Mouse (Mus musculus) midbrain, embryonic 14.5 days (tissue): ENCODE measurements at regions not wholly inside any gene's neighbourhood (a gene's known extent, or its start where the extent isn't known, plus 50 kb on each side); places are given as distances from the start of the nearest gene placed in this dataset.

Experiments used
- ATAC-seq: fragments of 200-750 bp; cut with Nextera tagmentation; 2 replicates; pipeline ENCODE4 v1.8.0; 2017; ENCODE audit warnings: moderate number of reproducible peaks, moderate library complexity; ENCODE audit not compliant: low FRiP score, low TSS enrichment
- DNase-seq: peaks from one replicate; pipeline ENCODE4 v3.0.0-alpha.2; 2015
- H3K27ac ChIP-seq: fragments of 300-500 bp; sonication (generic); replicated peaks from 2 replicates; pipeline ENCODE4 v1.5.1; 2014; ENCODE audit warnings: mild to moderate bottlenecking, low read depth, low read length, moderate library complexity
- H3K27me3 ChIP-seq: fragments of 300-500 bp; sonication (generic); 2 replicates; pipeline ENCODE4 v1.6.1; 2014; ENCODE audit warnings: low read length, control low read depth, mixed read lengths; ENCODE audit not compliant: control insufficient read depth, insufficient read depth
- H3K36me3 ChIP-seq: fragments of 300-500 bp; sonication (generic); 2 replicates; pipeline ENCODE4 v1.6.1; 2014; ENCODE audit warnings: low read length, control low read depth; ENCODE audit not compliant: control insufficient read depth, insufficient read depth
- H3K4me1 ChIP-seq: fragments of 300-500 bp; sonication (generic); 2 replicates; pipeline ENCODE4 v1.6.1; 2014; ENCODE audit warnings: mild to moderate bottlenecking, antibody characterized with exemption, low read length, control low read depth; ENCODE audit not compliant: control insufficient read depth, insufficient read depth
- H3K4me2 ChIP-seq: fragments of 300-500 bp; sonication (generic); 2 replicates; pipeline ENCODE4 v1.6.1; 2014; ENCODE audit warnings: mild to moderate bottlenecking, low read length, moderate library complexity
- H3K4me3 ChIP-seq: fragments of 300-500 bp; sonication (generic); replicated peaks from 2 replicates; pipeline ENCODE4 v1.5.1; 2014; ENCODE audit warnings: low read depth, low read length
- H3K9ac ChIP-seq: fragments of 300-500 bp; sonication (generic); replicated peaks from 2 replicates; pipeline ENCODE4 v1.6.1; 2014; ENCODE audit warnings: mild to moderate bottlenecking, low read length, moderate library complexity
- H3K9me3 ChIP-seq: fragments of 300-500 bp; sonication (generic); 2 replicates; pipeline ENCODE4 v1.6.1; 2016; ENCODE audit warnings: low read length, control low read depth, mixed read lengths; ENCODE audit not compliant: control insufficient read depth
- WGBS: fragments of 180-500 bp; shearing (Covaris S2); extraction: QIAGEN DNeasy Blood & Tissue Kit; methylation state at CpG from one replicate; pipeline ENCODE4 v1.1.7; 2014; 5-methylcytosine and 5-hydroxymethylcytosine counted together

GRCm38 (mm10) chr13:60533871-60534427 lies 67.8 kb upstream of the Dapk1 start:
- no peak for DNase-seq
- no peak for ATAC-seq
- WGBS = 87% methylated on average over 8 of the region's 8 CpGs

GRCm38 (mm10) chr13:60534501-60534900 lies 67.2 kb upstream of the Dapk1 start:
- ATAC-seq = no peak
- WGBS = 20% methylated on average over 3 of the region's 3 CpGs
- Histone ChIP-seq H3K9ac (no peak overlapping the region), H3K4me1 (no peaks in the 10 kb centered on the region), H3K4me2 (no peak overlapping the region), H3K9me3 (no peaks in the 10 kb centered on the region), H3K27me3 (no peaks in the 10 kb centered on the region), H3K4me3 (no peak overlapping the region), H3K36me3 (no peaks in the 10 kb centered on the region), H3K27ac (peak overlapping the region; percentile 45; the same call in 1 of the 2 replicates)
- no peak for DNase-seq

More at GRCm38 (mm10) chr13:60533871-60534427, 67.8 kb upstream of the Dapk1 start:
- Histone ChIP-seq H3K27me3 (no peaks in the 10 kb centered on the region), H3K36me3 (no peaks in the 10 kb centered on the region), H3K9ac (no peak overlapping the region), H3K4me1 (peaks cover under 1% of the 10 kb centered on the region; the same call in 1 of the 2 replicates), H3K27ac (no peak overlapping the region), H3K9me3 (no peaks in the 10 kb centered on the region), H3K4me3 (no peak overlapping the region), H3K4me2 (no peak overlapping the region)

- ATAC-seq (no peak), DNase-seq (peak; percentile 7)
- no peak overlapping the region for H3K9ac ChIP-seq
- H3K4me2 ChIP-seq = no peak overlapping the region
- no peaks in the 10 kb centered on the region for H3K4me1 ChIP-seq
- no peaks in the 10 kb centered on the region for H3K27me3 ChIP-seq
- no peak overlapping the region for H3K27ac ChIP-seq
- 42% methylated on average over 7 of the region's 7 CpGs for WGBS
- no peak overlapping the region for H3K4me3 ChIP-seq
- H3K9me3 ChIP-seq = no peaks in the 10 kb centered on the region
- no peaks in the 10 kb centered on the region for H3K36me3 ChIP-seq
These were observed 66.7 kb upstream of the Dapk1 start for GRCm38 (mm10) chr13:60535045-60535444.

- ATAC-seq = no peak
- no peaks in the 10 kb centered on the region for H3K9me3 ChIP-seq
- no peak for DNase-seq
- no peak overlapping the region for H3K4me2 ChIP-seq
- H3K4me1 ChIP-seq = no peaks in the 10 kb centered on the region
- H3K36me3 ChIP-seq = no peaks in the 10 kb centered on the region
- H3K27me3 ChIP-seq = no peaks in the 10 kb centered on the region
- no peak overlapping the region for H3K9ac ChIP-seq
- no peak overlapping the region for H3K4me3 ChIP-seq
- WGBS = 89% methylated on average over 5 of the region's 5 CpGs
- H3K27ac ChIP-seq = no peak overlapping the region
These were observed 65.0 kb upstream of the Dapk1 start for GRCm38 (mm10) chr13:60536725-60537124.

- WGBS = 34% methylated on average over 8 of the region's 8 CpGs
- ATAC-seq = no peak
- no peak for DNase-seq
These were observed 63.6 kb upstream of the Dapk1 start for GRCm38 (mm10) chr13:60538110-60538509.

GRCm38 (mm10) chr13:60541165-60541564 lies 60.6 kb upstream of the Dapk1 start:
- Histone ChIP-seq H3K9me3 (no peaks in the 10 kb centered on the region), H3K4me2 (no peak overlapping the region), H3K9ac (no peak overlapping the region), H3K27ac (no peak overlapping the region), H3K36me3 (no peaks in the 10 kb centered on the region), H3K4me3 (no peak overlapping the region), H3K27me3 (no peaks in the 10 kb centered on the region), H3K4me1 (no peaks in the 10 kb centered on the region)
- WGBS = 95% methylated on average over 5 of the region's 5 CpGs
- DNase-seq (no peak), ATAC-seq (no peak)

More at GRCm38 (mm10) chr13:60538110-60538509, 63.6 kb upstream of the Dapk1 start:
- Histone ChIP-seq H3K27ac (no peak overlapping the region), H3K36me3 (no peaks in the 10 kb centered on the region), H3K9me3 (no peaks in the 10 kb centered on the region), H3K4me2 (no peak overlapping the region), H3K4me1 (no peaks in the 10 kb centered on the region), H3K9ac (no peak overlapping the region), H3K4me3 (no peak overlapping the region), H3K27me3 (no peaks in the 10 kb centered on the region)

- Histone ChIP-seq H3K9me3 (no peaks in the 10 kb centered on the region), H3K4me1 (no peaks in the 10 kb centered on the region), H3K9ac (no peak overlapping the region), H3K27ac (no peak overlapping the region), H3K36me3 (no peaks in the 10 kb centered on the region), H3K4me3 (no peak overlapping the region), H3K4me2 (no peak overlapping the region), H3K27me3 (no peaks in the 10 kb centered on the region)
- DNase-seq (no peak), ATAC-seq (no peak)
- WGBS = 93% methylated on average over 3 of the region's 3 CpGs
These were observed 57.4 kb upstream of the Dapk1 start for GRCm38 (mm10) chr13:60544363-60544762.

- Histone ChIP-seq H3K27ac (no peak overlapping the region), H3K27me3 (no peaks in the 10 kb centered on the region), H3K9ac (no peak overlapping the region), H3K36me3 (no peaks in the 10 kb centered on the region), H3K4me3 (no peak overlapping the region), H3K4me2 (no peak overlapping the region), H3K4me1 (no peaks in the 10 kb centered on the region), H3K9me3 (no peaks in the 10 kb centered on the region)
- ATAC-seq = no peak
- 70% methylated on average over 2 of the region's 2 CpGs for WGBS
- no peak for DNase-seq
These were observed 55.6 kb upstream of the Dapk1 start for GRCm38 (mm10) chr13:60545999-60546733.
